Mouse (Mus musculus) liver, adult 2 months (tissue): Measurements from ENCODE around the gene Dguok.

Source experiments
- CTCF ChIP-seq: fragments of 200-500 bp; IDR thresholded peaks from 2 replicates; pipeline ENCODE4 v1.5.1; 2011; ENCODE audit warnings: low read depth, low read length, control low read depth
- POLR2A ChIP-seq: fragments of 200-500 bp; IDR thresholded peaks from 2 replicates; pipeline ENCODE4 v1.6.1; 2011; ENCODE audit warnings: low read length, control low read depth; ENCODE audit not compliant: insufficient read depth; ENCODE audit errors: extremely low read depth

DNA sequence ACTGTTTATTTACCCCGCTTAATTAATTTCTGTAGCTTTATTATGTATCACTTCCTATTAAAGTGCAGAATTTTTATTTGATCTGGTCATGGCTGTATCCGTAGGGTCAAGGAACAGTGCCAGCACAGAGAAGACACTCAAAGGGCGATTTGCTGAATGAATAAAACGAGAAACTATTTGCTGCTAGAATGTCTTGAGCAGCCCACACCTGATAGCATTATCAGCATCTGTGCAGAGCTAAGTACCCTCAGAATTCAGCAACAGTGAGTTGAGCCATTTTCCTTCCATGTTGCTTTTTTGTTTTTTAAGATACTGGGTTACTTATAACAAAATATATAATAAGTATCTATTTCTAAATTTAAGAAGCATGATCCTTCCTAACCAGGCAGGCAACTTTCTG lies 1.2 kb downstream of the Dguok start:
- TF ChIP-seq POLR2A = no peak
- TF ChIP-seq CTCF = no peak
